Mouse (Mus musculus): ENCODE data around the gene Fbxl20. TPM values are rescaled to one million over a fixed set of nuclear protein-coding genes. Genes with fewer than 3 reads are reported as not detected.

The Fbxl20 gene
- polyA plus RNA-seq, 1 experiment from 2014 or later = 22.3 TPM

DNA sequence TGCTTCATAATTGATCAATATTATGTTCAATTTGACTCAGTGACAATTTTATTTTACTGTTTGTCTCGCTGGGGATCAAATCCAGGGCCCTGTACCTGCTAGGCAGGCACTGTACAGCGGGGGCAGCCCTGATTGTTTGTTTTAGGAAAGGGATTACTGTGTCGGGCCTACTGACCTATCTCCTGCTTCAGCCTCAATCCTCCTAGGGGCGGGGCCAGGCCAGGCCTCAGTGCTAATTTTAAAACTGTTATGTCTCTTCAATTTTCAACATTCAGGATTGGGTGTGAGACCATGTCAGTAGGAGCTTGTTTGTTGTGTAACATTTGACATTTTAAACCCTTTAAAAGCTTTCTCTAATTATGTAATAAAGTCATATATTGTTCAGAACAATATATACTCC is 36.7 kb downstream of the Fbxl20 start:
- H3K4me3 ChIP-seq (ENCODE audit: low read depth, low read length) = no peak overlapping the region
- WGBS = 72% methylated on average over 4 of the region's 4 CpGs
- H3K4me1 ChIP-seq (replicated peaks; ENCODE audit: control insufficient read depth, insufficient read depth, low read length) = no peaks in the 10 kb centered on the region
- no peak overlapping the region for H3K4me2 ChIP-seq (replicated peaks; ENCODE audit: low read depth, low read length)
- no peak for ATAC-seq (ENCODE audit: low FRiP score)
- H3K36me3 ChIP-seq (ENCODE audit: control insufficient read depth, insufficient read depth, low read length) = no peaks in the 10 kb centered on the region
- no peak overlapping the region for H3K27ac ChIP-seq (ENCODE audit: low read depth, low read length)
- H3K9me3 ChIP-seq (ENCODE audit: control insufficient read depth, low read length) = no peaks in the 10 kb centered on the region
- no peaks in the 10 kb centered on the region for H3K27me3 ChIP-seq (ENCODE audit: control insufficient read depth, insufficient read depth, low read length)
- no peak overlapping the region for H3K9ac ChIP-seq (ENCODE audit: low read depth, low read length)
- no peak for DNase-seq (ENCODE audit: low spot score)

DNA sequence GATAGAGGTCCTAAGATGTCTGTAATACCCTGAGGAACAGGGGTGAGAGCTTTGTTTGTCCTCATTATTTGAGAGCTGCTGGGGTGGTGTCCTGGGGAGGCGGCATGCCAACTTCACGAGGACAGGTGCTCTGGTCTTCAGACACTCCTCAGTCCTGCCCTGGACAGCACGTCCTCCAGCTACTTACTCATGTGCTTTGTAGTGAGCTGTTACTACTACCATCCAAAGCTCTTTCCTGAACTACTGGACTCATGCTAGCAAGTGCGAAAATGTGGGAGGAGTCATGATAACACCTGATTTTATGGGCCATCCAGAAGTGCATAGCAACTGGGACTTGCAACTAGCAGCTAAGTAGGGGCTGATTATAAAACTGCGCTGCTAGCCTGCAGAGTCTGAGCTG is 40.5 kb downstream of the Fbxl20 start:
- ATAC-seq (ENCODE audit: low FRiP score) = no peak
- 96% methylated on average over 5 of the region's 5 CpGs for WGBS

DNA sequence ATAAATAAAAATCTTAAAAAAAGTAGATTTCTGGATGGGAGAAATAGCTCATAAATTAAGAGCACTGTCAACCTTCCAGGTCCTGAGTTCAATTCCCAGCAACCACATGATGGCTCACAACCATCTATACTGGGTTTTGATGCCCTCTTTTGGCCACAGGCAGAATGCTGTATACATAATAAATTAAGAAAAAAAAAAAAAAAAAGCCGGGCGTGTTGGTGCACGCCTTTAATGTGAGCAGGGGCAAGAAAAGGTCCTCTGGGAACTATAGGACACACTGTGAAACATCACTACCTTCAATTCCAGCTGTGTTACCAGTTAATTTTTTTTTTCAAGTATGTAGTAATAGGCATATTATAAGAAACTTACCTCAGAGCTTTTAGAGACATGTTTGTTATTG is 48.9 kb downstream of the Fbxl20 start:
- Histone ChIP-seq H3K9ac (ENCODE audit: low read depth, low read length) (no peak overlapping the region), H3K9me3 (ENCODE audit: control insufficient read depth, low read length) (no peaks in the 10 kb centered on the region), H3K27me3 (ENCODE audit: control insufficient read depth, insufficient read depth, low read length) (no peaks in the 10 kb centered on the region), H3K4me3 (ENCODE audit: low read depth, low read length) (no peak overlapping the region), H3K4me2 (replicated peaks; ENCODE audit: low read depth, low read length) (no peak overlapping the region), H3K27ac (ENCODE audit: low read depth, low read length) (no peak overlapping the region), H3K4me1 (replicated peaks; ENCODE audit: control insufficient read depth, insufficient read depth, low read length) (no peaks in the 10 kb centered on the region), H3K36me3 (ENCODE audit: control insufficient read depth, insufficient read depth, low read length) (peaks cover 4% of the 10 kb centered on the region; the same call in 1 of the 2 replicates)
- WGBS = 85% methylated on average over 3 of the region's 3 CpGs
- DNase-seq (ENCODE audit: low spot score) (no peak), ATAC-seq (ENCODE audit: low FRiP score) (no peak)

More for the DNA sequence above, 40.5 kb downstream of the Fbxl20 start:
- H3K27me3 ChIP-seq (ENCODE audit: control insufficient read depth, insufficient read depth, low read length) = no peaks in the 10 kb centered on the region
- H3K27ac ChIP-seq (ENCODE audit: low read depth, low read length) = no peak overlapping the region
- H3K4me1 ChIP-seq (replicated peaks; ENCODE audit: control insufficient read depth, insufficient read depth, low read length) = no peaks in the 10 kb centered on the region
- no peak for DNase-seq (ENCODE audit: low spot score)
- H3K9me3 ChIP-seq (ENCODE audit: control insufficient read depth, low read length) = no peaks in the 10 kb centered on the region
- H3K4me2 ChIP-seq (replicated peaks; ENCODE audit: low read depth, low read length) = no peak overlapping the region
- H3K36me3 ChIP-seq (ENCODE audit: control insufficient read depth, insufficient read depth, low read length) = 0 out of 2 replicates have a peak, but pooled peaks cover 2% of the 10 kb centered on the region
- no peak overlapping the region for H3K9ac ChIP-seq (ENCODE audit: low read depth, low read length)
- H3K4me3 ChIP-seq (ENCODE audit: low read depth, low read length) = no peak overlapping the region

DNA sequence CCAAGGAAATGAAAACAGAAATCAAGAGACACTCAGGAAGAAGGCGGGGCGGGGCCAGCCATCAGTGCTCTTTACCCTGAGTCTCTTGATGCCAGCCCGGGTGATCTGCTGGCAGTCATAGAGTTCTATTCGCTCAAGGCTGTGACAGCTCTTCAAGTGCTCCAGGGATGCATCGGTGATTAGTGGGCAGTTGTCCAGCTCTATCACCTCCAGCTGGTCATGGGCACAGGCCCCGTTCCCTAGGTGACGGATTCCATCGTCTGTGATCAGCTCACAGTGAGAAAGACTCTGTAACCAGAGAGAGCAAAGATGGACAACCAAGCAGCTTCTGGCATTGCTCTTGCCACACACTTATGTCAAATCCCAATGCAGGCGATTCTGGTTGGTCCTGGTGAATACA is 59.6 kb downstream of the Fbxl20 start:
- ATAC-seq (ENCODE audit: low FRiP score) (no peak), DNase-seq (ENCODE audit: low spot score) (no peak)
- Histone ChIP-seq H3K9ac (ENCODE audit: low read depth, low read length) (no peak overlapping the region), H3K27ac (ENCODE audit: low read depth, low read length) (no peak overlapping the region), H3K4me3 (ENCODE audit: low read depth, low read length) (no peak overlapping the region), H3K36me3 (ENCODE audit: control insufficient read depth, insufficient read depth, low read length) (peaks cover 7% of the 10 kb centered on the region; the same call in 1 of the 2 replicates), H3K27me3 (ENCODE audit: control insufficient read depth, insufficient read depth, low read length) (no peaks in the 10 kb centered on the region), H3K4me1 (replicated peaks; ENCODE audit: control insufficient read depth, insufficient read depth, low read length) (no peaks in the 10 kb centered on the region), H3K9me3 (ENCODE audit: control insufficient read depth, low read length) (no peaks in the 10 kb centered on the region), H3K4me2 (replicated peaks; ENCODE audit: low read depth, low read length) (no peak overlapping the region)
- WGBS = 90% methylated on average over 9 of the region's 9 CpGs

DNA sequence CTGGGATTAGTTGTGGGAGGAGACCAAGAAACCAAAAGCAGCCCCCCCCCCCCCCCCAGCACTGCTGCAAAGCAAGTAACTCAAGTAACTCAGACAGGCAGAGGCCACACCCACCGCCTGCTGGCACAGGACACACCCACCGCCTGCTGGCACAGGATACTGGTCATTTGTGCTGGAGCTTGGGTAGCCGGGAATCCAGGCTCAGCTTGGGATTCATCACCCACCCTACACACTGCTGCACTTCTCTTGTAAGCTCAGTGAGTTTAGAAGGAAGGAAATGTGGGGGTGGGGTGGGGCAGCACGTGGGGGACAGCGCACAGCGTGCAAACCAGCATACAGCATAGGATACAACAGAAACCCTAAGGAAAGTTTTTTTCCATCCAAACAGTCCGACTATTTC is 62.0 kb downstream of the Fbxl20 start:
- Histone ChIP-seq H3K9ac (ENCODE audit: low read depth, low read length) (no peak overlapping the region), H3K27ac (ENCODE audit: low read depth, low read length) (no peak overlapping the region), H3K4me3 (ENCODE audit: low read depth, low read length) (no peak overlapping the region), H3K36me3 (ENCODE audit: control insufficient read depth, insufficient read depth, low read length) (peaks cover 7% of the 10 kb centered on the region; the same call in 1 of the 2 replicates), H3K4me2 (replicated peaks; ENCODE audit: low read depth, low read length) (no peak overlapping the region), H3K27me3 (ENCODE audit: control insufficient read depth, insufficient read depth, low read length) (no peaks in the 10 kb centered on the region), H3K9me3 (ENCODE audit: control insufficient read depth, low read length) (no peaks in the 10 kb centered on the region), H3K4me1 (replicated peaks; ENCODE audit: control insufficient read depth, insufficient read depth, low read length) (no peaks in the 10 kb centered on the region)
- ATAC-seq (ENCODE audit: low FRiP score) (no peak), DNase-seq (ENCODE audit: low spot score) (no peak)
- WGBS = 51% methylated on average over 7 of the region's 7 CpGs

DNA sequence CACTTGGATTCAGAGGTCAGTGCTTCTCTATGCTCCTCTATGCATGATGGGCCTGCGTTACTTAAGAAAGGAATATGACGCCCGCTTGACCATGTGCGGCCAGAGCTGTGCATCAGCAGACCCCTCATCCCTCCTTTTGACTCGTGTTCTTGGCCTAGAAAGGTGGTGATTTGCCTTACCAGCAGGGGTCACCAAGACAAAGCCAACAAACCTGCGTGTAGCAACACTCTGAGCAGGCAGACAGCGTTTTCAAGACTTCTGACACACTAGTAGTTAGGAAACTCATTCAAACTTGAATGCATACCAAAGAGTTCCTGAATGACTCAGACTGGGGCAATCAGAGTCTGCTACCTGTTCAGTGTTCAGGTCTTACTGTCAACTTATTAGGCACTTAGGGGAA is 63.6 kb downstream of the Fbxl20 start:
- no peak overlapping the region for H3K4me2 ChIP-seq (replicated peaks; ENCODE audit: low read depth, low read length)
- H3K4me1 ChIP-seq (replicated peaks; ENCODE audit: control insufficient read depth, insufficient read depth, low read length) = no peaks in the 10 kb centered on the region
- H3K27me3 ChIP-seq (ENCODE audit: control insufficient read depth, insufficient read depth, low read length) = no peaks in the 10 kb centered on the region
- no peak overlapping the region for H3K9ac ChIP-seq (ENCODE audit: low read depth, low read length)
- ATAC-seq (ENCODE audit: low FRiP score) (no peak), DNase-seq (ENCODE audit: low spot score) (no peak)
- 0 out of 2 replicates have a peak, but pooled peaks cover 2% of the 10 kb centered on the region for H3K36me3 ChIP-seq (ENCODE audit: control insufficient read depth, insufficient read depth, low read length)
- H3K4me3 ChIP-seq (ENCODE audit: low read depth, low read length) = no peak overlapping the region
- H3K27ac ChIP-seq (ENCODE audit: low read depth, low read length) = no peak overlapping the region
- WGBS = 71% methylated on average over 7 of the region's 7 CpGs
- H3K9me3 ChIP-seq (ENCODE audit: control insufficient read depth, low read length) = no peaks in the 10 kb centered on the region

DNA sequence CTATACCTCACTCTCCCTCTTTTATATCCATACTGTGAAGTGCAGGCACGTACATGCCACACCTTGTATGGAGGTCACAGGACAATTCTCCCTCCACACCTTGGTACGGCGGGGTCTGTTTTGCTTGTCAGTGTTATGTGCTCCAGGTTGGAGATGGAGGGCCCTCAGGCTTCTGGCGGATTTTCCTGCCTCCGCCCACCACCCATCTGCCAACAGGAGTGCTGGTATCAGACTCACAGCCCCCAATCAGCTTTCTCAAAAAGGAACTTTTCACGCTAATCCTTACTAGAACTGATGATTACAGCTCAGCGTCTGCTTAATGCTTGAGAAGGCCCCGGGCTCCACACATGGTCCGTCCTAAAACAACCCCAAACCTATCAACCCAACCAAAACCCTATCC is 64.1 kb downstream of the Fbxl20 start:
- Histone ChIP-seq H3K27me3 (ENCODE audit: control insufficient read depth, insufficient read depth, low read length) (no peaks in the 10 kb centered on the region), H3K36me3 (ENCODE audit: control insufficient read depth, insufficient read depth, low read length) (0 out of 2 replicates have a peak, but pooled peaks cover 2% of the 10 kb centered on the region), H3K4me3 (ENCODE audit: low read depth, low read length) (no peak overlapping the region), H3K9ac (ENCODE audit: low read depth, low read length) (no peak overlapping the region), H3K9me3 (ENCODE audit: control insufficient read depth, low read length) (no peaks in the 10 kb centered on the region), H3K27ac (ENCODE audit: low read depth, low read length) (no peak overlapping the region), H3K4me2 (replicated peaks; ENCODE audit: low read depth, low read length) (no peak overlapping the region), H3K4me1 (replicated peaks; ENCODE audit: control insufficient read depth, insufficient read depth, low read length) (no peaks in the 10 kb centered on the region)
- DNase-seq (ENCODE audit: low spot score) (no peak), ATAC-seq (ENCODE audit: low FRiP score) (no peak)
- WGBS = 89% methylated on average over 9 of the region's 9 CpGs

DNA sequence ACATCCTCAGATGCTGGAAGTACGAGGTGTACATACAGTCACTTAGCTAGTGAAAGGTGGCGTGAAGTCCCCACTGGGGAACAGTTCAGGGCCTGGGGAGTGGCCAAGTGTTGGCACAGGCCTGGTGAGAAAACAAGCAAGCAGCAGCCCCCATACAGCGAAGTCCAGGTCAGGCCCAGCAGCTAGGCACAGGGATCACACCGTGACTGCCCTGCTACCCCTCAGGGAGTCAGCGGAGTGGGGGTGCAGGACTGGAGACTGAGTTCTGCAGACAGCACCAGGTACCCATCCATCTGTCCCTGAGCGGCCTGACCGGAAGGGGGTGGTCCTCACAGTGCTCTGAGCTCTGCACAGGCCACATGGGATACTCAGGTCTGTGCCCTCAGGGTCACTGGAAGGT is 67.5 kb downstream of the Fbxl20 start:
- no peak overlapping the region for H3K4me3 ChIP-seq (ENCODE audit: low read depth, low read length)
- no peaks in the 10 kb centered on the region for H3K9me3 ChIP-seq (ENCODE audit: control insufficient read depth, low read length)
- no peak for ATAC-seq (ENCODE audit: low FRiP score)
- H3K4me2 ChIP-seq (replicated peaks; ENCODE audit: low read depth, low read length) = no peak overlapping the region
- no peaks in the 10 kb centered on the region for H3K4me1 ChIP-seq (replicated peaks; ENCODE audit: control insufficient read depth, insufficient read depth, low read length)
- 0 out of 2 replicates have a peak, but pooled peaks cover 2% of the 10 kb centered on the region for H3K36me3 ChIP-seq (ENCODE audit: control insufficient read depth, insufficient read depth, low read length)
- H3K27me3 ChIP-seq (ENCODE audit: control insufficient read depth, insufficient read depth, low read length) = no peaks in the 10 kb centered on the region
- no peak for DNase-seq (ENCODE audit: low spot score)
- 89% methylated on average over 7 of the region's 7 CpGs for WGBS
- no peak overlapping the region for H3K9ac ChIP-seq (ENCODE audit: low read depth, low read length)
- no peak overlapping the region for H3K27ac ChIP-seq (ENCODE audit: low read depth, low read length)

DNA sequence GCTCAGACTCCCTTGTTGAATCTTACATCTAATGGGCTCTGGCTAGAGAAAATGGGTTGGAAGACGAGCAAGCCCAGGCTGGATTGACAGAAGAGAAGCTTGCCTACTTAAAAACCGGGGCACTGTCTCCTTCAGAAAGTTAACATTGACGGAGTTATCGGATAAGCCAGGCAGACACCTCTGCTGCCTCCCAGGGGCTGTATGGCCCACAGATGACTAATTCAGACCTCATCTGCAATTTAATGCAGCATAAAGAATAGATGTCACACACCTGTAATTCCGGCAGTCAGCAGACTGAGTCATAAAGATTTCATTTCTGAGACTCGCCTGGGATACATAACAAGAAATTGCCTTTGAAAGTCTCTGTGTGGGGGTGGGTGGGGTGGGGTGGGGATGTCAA is 69.8 kb downstream of the Fbxl20 start:
- no peak for ATAC-seq (ENCODE audit: low FRiP score)

More for the DNA sequence above, 69.8 kb downstream of the Fbxl20 start:
- no peak for DNase-seq (ENCODE audit: low spot score)
- H3K27ac ChIP-seq (ENCODE audit: low read depth, low read length) = no peak overlapping the region
- no peaks in the 10 kb centered on the region for H3K9me3 ChIP-seq (ENCODE audit: control insufficient read depth, low read length)
- no peak overlapping the region for H3K4me3 ChIP-seq (ENCODE audit: low read depth, low read length)
- WGBS = 88% methylated on average over 6 of the region's 6 CpGs
- no peaks in the 10 kb centered on the region for H3K27me3 ChIP-seq (ENCODE audit: control insufficient read depth, insufficient read depth, low read length)
- no peaks in the 10 kb centered on the region for H3K36me3 ChIP-seq (ENCODE audit: control insufficient read depth, insufficient read depth, low read length)
- H3K4me2 ChIP-seq (replicated peaks; ENCODE audit: low read depth, low read length) = no peak overlapping the region
- no peak overlapping the region for H3K9ac ChIP-seq (ENCODE audit: low read depth, low read length)
- H3K4me1 ChIP-seq (replicated peaks; ENCODE audit: control insufficient read depth, insufficient read depth, low read length) = no peaks in the 10 kb centered on the region

Data from hindbrain, embryonic 11.5 days (tissue).